Mouse (Mus musculus) embryonic facial prominence, embryonic 14.5 days (tissue): ENCODE data around the gene Ccdc182. TPM values are rescaled to one million over a fixed set of nuclear protein-coding genes. Genes with fewer than 3 reads are reported as not detected.

Source experiments
- ATAC-seq: fragments of 200-750 bp; cut with Nextera tagmentation; 2 replicates; pipeline ENCODE4 v1.8.0; 2017; ENCODE audit warnings: low read depth, moderate number of reproducible peaks, moderate TSS enrichment
- DNase-seq: peaks from one replicate; pipeline ENCODE4 v3.0.0-alpha.2; 2015; ENCODE audit warnings: low spot score
- H3K27ac ChIP-seq: fragments of 300-500 bp; sonication (generic); replicated peaks from 2 replicates; pipeline ENCODE4 v1.5.1; 2014; ENCODE audit warnings: low read depth, mild to moderate bottlenecking, low read length, moderate library complexity
- H3K27me3 ChIP-seq: fragments of 300-500 bp; sonication (generic); replicated peaks from 2 replicates; pipeline ENCODE4 v1.6.1; 2014; ENCODE audit warnings: low read length; ENCODE audit not compliant: control insufficient read depth, insufficient read depth
- H3K36me3 ChIP-seq: fragments of 300-500 bp; sonication (generic); 2 replicates; pipeline ENCODE4 v1.6.1; 2014; ENCODE audit warnings: low read length, mixed read lengths; ENCODE audit not compliant: control insufficient read depth, insufficient read depth
- H3K4me1 ChIP-seq: fragments of 300-500 bp; sonication (generic); 2 replicates; pipeline ENCODE4 v1.6.1; 2014; ENCODE audit warnings: antibody characterized with exemption, low read length; ENCODE audit not compliant: control insufficient read depth, insufficient read depth
- H3K4me2 ChIP-seq: fragments of 300-500 bp; sonication (generic); 2 replicates; pipeline ENCODE4 v1.6.1; 2014; ENCODE audit warnings: low read depth, mild to moderate bottlenecking, low read length, moderate library complexity, mixed read lengths
- H3K4me3 ChIP-seq: fragments of 300-500 bp; sonication (generic); 2 replicates; pipeline ENCODE4 v1.5.1; 2014; ENCODE audit warnings: low read depth, mild to moderate bottlenecking, low read length
- H3K9ac ChIP-seq: fragments of 300-500 bp; sonication (generic); 2 replicates; pipeline ENCODE4 v1.6.1; 2014; ENCODE audit warnings: low read depth, mild to moderate bottlenecking, low read length, moderate library complexity, mixed read lengths
- H3K9me3 ChIP-seq: fragments of 300-500 bp; sonication (generic); 2 replicates; pipeline ENCODE4 v1.6.1; 2016; ENCODE audit warnings: low read length; ENCODE audit not compliant: control insufficient read depth
- WGBS: fragments of 180-500 bp; shearing (Covaris S2); extraction: QIAGEN DNeasy Blood & Tissue Kit; methylation state at CpG from one replicate; pipeline ENCODE4 v1.1.7; 2014; 5-methylcytosine and 5-hydroxymethylcytosine counted together
- polyA plus RNA-seq: library from polyadenylated mRNA; unstranded; fragments of >200 nt; fragmentation: Nextera tagmentation; extraction: Ambion mirVana; gene quantifications from 2 replicates; pipeline ENCODE4 v1.2.1, GENCODE M21; 2014

Ccdc182 gene
- polyA plus RNA-seq, 1 experiment from 2014 or later: not detected

DNA sequence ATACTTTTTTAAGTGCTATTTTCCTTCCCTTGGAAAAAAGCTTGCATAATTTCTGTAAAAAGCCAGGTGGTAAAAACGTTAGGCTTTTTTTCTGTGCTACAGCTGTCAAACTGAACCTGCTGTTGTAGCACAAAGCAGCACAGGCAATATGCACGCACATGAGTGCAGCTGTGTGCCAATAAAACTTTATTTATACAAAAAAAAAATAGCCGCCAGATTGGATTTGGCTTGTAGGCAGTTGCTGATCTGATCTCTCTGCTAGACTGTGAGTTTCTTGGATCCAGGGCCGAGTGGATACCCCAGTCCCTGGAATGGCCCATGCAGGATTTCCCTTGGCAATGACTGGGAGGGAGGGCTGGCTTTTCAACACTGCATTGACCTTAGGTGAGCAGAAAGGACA, 36.2 kb upstream of the Ccdc182 start:
- Histone ChIP-seq H3K9me3 (0 out of 2 replicates have a peak, but pooled peaks cover 8% of the 10 kb centered on the region), H3K36me3 (no peaks in the 10 kb centered on the region), H3K4me1 (no peaks in the 10 kb centered on the region), H3K27ac (no peak overlapping the region), H3K4me2 (no peak overlapping the region), H3K4me3 (no peak overlapping the region), H3K9ac (no peak overlapping the region), H3K27me3 (no peaks in the 10 kb centered on the region)
- WGBS: 75% methylated on average over 4 of the region's 4 CpGs
- DNase-seq: no peak
- no peak for ATAC-seq

DNA sequence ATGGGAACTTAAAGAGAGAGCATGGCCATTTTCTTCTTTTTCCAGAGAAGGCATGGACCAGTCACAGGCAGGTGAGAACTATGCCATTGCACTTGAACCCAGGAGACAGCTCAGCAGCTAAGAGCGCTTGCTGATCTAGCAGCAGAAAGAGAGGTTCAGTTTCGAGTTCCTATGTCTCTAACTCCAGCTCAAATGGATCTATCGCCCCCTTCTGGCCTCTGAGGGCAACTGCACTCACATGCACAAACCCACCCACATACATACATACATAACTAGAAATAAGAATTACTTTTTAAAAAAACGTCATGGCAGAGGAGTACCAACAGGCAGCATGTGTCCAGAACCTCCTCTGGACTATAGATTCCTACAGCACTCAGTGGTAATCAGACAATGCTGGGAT, 35.6 kb upstream of the Ccdc182 start:
- Histone ChIP-seq H3K9ac (no peak overlapping the region), H3K4me3 (no peak overlapping the region), H3K27ac (no peak overlapping the region), H3K4me1 (no peaks in the 10 kb centered on the region), H3K27me3 (no peaks in the 10 kb centered on the region), H3K36me3 (no peaks in the 10 kb centered on the region), H3K9me3 (0 out of 2 replicates have a peak, but pooled peaks cover 8% of the 10 kb centered on the region), H3K4me2 (no peak overlapping the region)
- WGBS: 84% methylated on average over 4 of the region's 4 CpGs
- ATAC-seq (no peak), DNase-seq (no peak)

DNA sequence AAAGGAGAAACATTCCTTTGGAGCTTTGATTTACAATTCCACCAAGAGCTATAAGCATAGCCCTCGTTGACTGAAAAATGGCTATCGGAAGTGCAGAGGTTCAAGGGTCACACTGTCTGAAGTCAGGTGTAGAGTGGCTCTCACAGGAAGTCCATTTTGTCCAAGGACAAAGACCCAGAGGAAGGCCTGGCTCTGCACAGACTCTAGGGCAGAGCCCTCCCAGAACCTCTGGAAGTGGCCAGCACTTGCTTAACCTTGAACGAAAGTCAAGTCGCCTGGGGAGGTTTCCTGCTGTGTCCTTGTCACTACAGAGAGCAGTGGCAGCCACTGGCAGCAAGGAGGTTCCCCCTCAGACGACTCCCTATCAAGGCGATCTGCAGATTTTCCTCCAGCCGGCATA, 33.4 kb upstream of the Ccdc182 start:
- ATAC-seq (no peak), DNase-seq (no peak)
- WGBS: 49% methylated on average over 7 of the region's 7 CpGs
- H3K4me2 ChIP-seq: no peak overlapping the region
- no peak overlapping the region for H3K4me3 ChIP-seq
- H3K9me3 ChIP-seq: 0 out of 2 replicates have a peak, but pooled peaks cover 8% of the 10 kb centered on the region
- no peak overlapping the region for H3K27ac ChIP-seq
- H3K9ac ChIP-seq: no peak overlapping the region
- no peaks in the 10 kb centered on the region for H3K27me3 ChIP-seq
- no peaks in the 10 kb centered on the region for H3K4me1 ChIP-seq
- H3K36me3 ChIP-seq: no peaks in the 10 kb centered on the region

DNA sequence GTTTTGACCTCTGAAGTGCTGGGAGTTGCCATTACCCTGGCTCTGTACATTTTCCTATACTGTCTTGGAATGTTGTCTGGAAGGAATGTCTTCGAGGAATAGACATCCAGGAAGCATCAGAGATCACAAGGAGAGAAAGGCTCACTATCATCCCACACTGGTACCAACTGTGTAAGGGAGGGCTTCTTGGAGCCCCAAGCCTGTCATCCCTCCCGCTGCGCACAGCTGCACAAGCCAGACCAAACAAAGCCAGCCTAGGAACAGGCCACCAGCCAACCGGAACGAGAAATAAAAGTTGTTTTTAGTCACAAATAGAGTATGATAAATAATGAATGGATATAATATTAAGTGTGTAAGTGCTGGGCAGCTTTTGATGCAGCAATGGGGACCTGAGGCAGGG, 29.0 kb upstream of the Ccdc182 start:
- no peak overlapping the region for H3K9ac ChIP-seq
- H3K4me2 ChIP-seq: no peak overlapping the region
- H3K27me3 ChIP-seq: no peaks in the 10 kb centered on the region
- ATAC-seq: no peak
- no peak for DNase-seq
- H3K4me3 ChIP-seq: no peak overlapping the region
- no peaks in the 10 kb centered on the region for H3K4me1 ChIP-seq
- no peaks in the 10 kb centered on the region for H3K36me3 ChIP-seq
- 0 out of 2 replicates have a peak, but pooled peaks cover 2% of the 10 kb centered on the region for H3K9me3 ChIP-seq
- H3K27ac ChIP-seq: no peak overlapping the region
- WGBS: 73% methylated on average over 5 of the region's 5 CpGs

DNA sequence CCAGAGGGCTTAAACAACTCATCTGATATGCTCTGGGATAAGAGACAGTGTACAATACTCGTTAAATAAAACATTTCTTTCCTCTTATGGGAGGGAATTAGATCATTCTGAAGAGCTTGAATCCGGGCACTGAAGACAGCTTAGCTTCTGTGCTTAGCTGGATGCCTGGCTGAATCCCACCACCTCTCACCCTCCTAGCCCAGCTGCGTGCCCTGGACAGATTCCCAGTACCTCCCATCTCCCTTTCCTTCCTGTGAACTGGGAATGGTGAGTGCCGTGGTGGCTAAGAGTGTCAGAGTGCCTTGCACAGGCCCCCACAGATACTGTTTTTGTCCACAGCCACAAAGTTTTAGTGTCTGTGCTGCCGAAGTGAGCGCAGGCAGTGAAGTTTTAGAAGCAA, 27.5 kb upstream of the Ccdc182 start:
- Histone ChIP-seq H3K36me3 (no peaks in the 10 kb centered on the region), H3K27me3 (no peaks in the 10 kb centered on the region), H3K4me2 (no peak overlapping the region), H3K4me1 (no peaks in the 10 kb centered on the region), H3K9me3 (no peaks in the 10 kb centered on the region; the same call in 1 of the 2 replicates), H3K9ac (no peak overlapping the region), H3K27ac (no peak overlapping the region), H3K4me3 (no peak overlapping the region)
- no peak for ATAC-seq
- no peak for DNase-seq
- WGBS: 62% methylated on average over 6 of the region's 6 CpGs

DNA sequence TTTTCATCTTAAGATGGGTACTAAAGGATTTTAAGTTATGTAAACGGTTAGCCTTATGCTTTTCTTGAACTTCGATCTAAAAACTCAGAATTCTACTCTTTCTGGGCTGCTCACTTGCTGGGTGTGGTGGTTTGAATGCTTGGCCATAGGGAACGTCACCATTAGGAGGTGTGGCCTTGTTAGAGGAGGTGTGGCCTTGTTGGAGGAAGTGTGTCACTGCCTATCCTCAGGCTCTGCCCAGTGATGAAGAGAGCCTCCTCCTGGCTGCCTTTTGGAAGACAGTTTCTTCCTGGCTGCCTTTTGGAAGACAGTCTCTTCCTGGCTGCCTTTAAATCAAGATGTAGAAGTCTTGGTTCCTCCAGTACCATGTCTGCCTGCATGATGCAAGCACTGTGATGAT, 22.0 kb upstream of the Ccdc182 start:
- WGBS: 62% methylated on average over 3 of the region's 3 CpGs
- Histone ChIP-seq H3K4me3 (no peak overlapping the region), H3K27ac (no peak overlapping the region), H3K4me1 (peaks cover 23% of the 10 kb centered on the region), H3K27me3 (no peaks in the 10 kb centered on the region), H3K36me3 (no peaks in the 10 kb centered on the region), H3K4me2 (no peak overlapping the region), H3K9ac (no peak overlapping the region), H3K9me3 (no peaks in the 10 kb centered on the region; the same call in 1 of the 2 replicates)
- ATAC-seq (no peak), DNase-seq (no peak)

DNA sequence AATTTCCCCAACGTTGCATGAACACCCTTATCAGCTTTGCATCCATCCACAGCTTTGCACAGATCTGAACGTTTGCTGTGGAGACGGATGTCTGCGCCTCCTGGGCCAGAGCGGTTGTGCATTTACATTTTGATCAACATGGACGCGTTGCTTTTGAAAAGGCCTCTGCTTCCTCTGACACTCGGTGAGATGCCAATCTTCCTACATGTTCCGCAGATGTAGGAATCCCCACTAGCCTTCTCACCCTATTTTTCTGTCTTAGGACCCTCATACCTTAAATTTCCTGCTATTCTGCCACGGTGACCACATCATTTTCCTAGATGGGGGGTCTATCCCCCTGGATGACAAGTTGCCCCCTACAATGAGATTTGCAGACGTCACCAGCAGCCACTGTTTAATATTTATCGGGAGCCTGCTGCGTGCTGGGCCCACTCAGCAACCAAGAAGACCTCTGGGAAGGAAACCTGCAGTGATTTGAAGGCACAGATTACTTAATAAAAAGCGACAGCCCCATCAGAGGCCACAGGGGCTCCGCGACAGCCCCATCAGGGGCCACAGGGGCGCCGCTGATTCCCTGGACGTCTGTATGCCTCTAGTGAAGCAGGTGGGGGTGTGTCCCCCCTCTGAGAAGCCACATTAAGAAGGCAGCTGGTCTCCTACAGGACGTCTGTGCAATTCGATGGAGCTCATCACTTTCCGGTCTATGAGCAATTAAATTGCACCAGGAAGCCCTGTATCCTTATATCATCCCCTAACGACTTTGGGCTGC, 19.6 kb upstream of the Ccdc182 start:
- Histone ChIP-seq H3K9me3 (no peaks in the 10 kb centered on the region; the same call in 1 of the 2 replicates), H3K27me3 (no peaks in the 10 kb centered on the region), H3K9ac (no peak overlapping the region), H3K4me1 (peaks cover 23% of the 10 kb centered on the region), H3K4me3 (no peak overlapping the region), H3K36me3 (no peaks in the 10 kb centered on the region), H3K27ac (no peak overlapping the region), H3K4me2 (peak overlapping the region; percentile 26)
- WGBS: 53% methylated on average over 23 of the region's 23 CpGs
- DNase-seq: no peak
- ATAC-seq: peak; percentile 28; the same call in 1 of the 2 replicates

DNA sequence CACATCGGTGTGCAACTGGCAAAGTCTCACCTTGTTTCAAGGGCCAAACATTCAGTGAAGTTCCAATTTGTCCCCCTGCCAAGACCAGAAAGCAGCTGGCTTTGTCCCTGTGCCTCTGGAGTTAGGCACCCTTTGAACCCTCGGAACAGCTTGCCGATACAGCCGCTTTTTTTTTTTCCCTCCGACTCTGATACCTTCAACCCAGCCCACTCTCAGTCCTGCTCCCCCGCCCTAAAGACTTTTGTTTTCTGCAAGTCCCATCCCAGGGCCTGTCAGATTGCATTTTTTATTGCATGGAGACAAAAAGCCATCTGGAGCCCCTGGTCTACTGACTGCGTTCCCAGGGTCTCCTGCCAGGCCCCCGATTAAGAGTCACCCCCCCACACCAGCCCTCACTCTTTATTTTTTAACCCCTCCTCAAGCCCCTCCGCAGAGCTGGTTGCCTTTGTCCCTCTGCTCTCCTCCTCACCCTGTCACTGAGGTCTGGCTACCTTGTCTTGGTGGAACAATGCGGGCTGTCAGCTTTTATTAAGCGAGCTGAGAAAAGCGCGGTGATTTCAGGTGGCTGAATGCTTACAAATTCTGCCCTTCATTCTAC, 18.9 kb upstream of the Ccdc182 start:
- Histone ChIP-seq H3K36me3 (no peaks in the 10 kb centered on the region), H3K4me1 (peaks cover 23% of the 10 kb centered on the region), H3K4me3 (no peak overlapping the region), H3K4me2 (peak overlapping the region; percentile 26), H3K27ac (no peak overlapping the region), H3K9me3 (no peaks in the 10 kb centered on the region; the same call in 1 of the 2 replicates), H3K27me3 (no peaks in the 10 kb centered on the region), H3K9ac (no peak overlapping the region; the same call in 1 of the 2 replicates)
- ATAC-seq: peak; percentile 47; the same call in 1 of the 2 replicates
- peak; percentile 78 for DNase-seq
- WGBS: 21% methylated on average over 12 of the region's 13 CpGs
